Mouse (Mus musculus) lung, embryonic 14.5 days (tissue): ENCODE data around the gene Avil. TPM values are rescaled to one million over a fixed set of nuclear protein-coding genes. Genes with fewer than 3 reads are reported as not detected.
A peak's percentile ranks its signal among the peaks of the same experiment; 100 is the strongest.

ENCODE experiments used
- ATAC-seq: fragments of 200-750 bp; cut with Nextera tagmentation; 2 replicates; pipeline ENCODE4 v1.8.0; 2017; ENCODE audit warnings: mild to moderate bottlenecking, moderate TSS enrichment, moderate library complexity; ENCODE audit not compliant: insufficient read depth
- DNase-seq: peaks from one replicate; pipeline ENCODE4 v3.0.0-alpha.2; 2015
- H3K27ac ChIP-seq: fragments of 300-500 bp; sonication (generic); 2 replicates; pipeline ENCODE4 v1.5.1; 2014; ENCODE audit warnings: low read depth, mild to moderate bottlenecking, moderate library complexity
- H3K27me3 ChIP-seq: fragments of 300-500 bp; sonication (generic); 2 replicates; pipeline ENCODE4 v1.6.1; 2014; ENCODE audit warnings: low read length, control low read depth; ENCODE audit not compliant: insufficient read depth
- H3K36me3 ChIP-seq: fragments of 300-500 bp; sonication (generic); 2 replicates; pipeline ENCODE4 v1.6.1; 2014; ENCODE audit warnings: control low read depth; ENCODE audit not compliant: insufficient read depth
- H3K4me1 ChIP-seq: fragments of 300-500 bp; sonication (generic); 2 replicates; pipeline ENCODE4 v1.6.1; 2014; ENCODE audit warnings: antibody characterized with exemption, control low read depth; ENCODE audit not compliant: insufficient read depth
- H3K4me2 ChIP-seq: fragments of 300-500 bp; sonication (generic); 2 replicates; pipeline ENCODE4 v1.6.1; 2014; ENCODE audit warnings: mild to moderate bottlenecking
- H3K4me3 ChIP-seq: fragments of 300-500 bp; sonication (generic); 2 replicates; pipeline ENCODE4 v1.5.1; 2014; ENCODE audit warnings: low read depth, low read length
- H3K9ac ChIP-seq: fragments of 300-500 bp; sonication (generic); 2 replicates; pipeline ENCODE4 v1.6.1; 2014
- H3K9me3 ChIP-seq: fragments of 300-500 bp; sonication (generic); 2 replicates; pipeline ENCODE4 v1.6.1; 2016; ENCODE audit warnings: low read depth, low read length, control low read depth
- CTCF ChIP-seq: IDR thresholded peaks from 2 replicates; pipeline ENCODE4 v1.5.1; 2016; ENCODE audit warnings: antibody characterized with exemption, low read depth
- WGBS: fragments of 180-500 bp; shearing (Covaris S2); extraction: QIAGEN DNeasy Blood & Tissue Kit; methylation state at CpG from one replicate; pipeline ENCODE4 v1.1.7; 2014; 5-methylcytosine and 5-hydroxymethylcytosine counted together
- microRNA counts: library from miRNA; unstranded; fragments of <30 nt; microRNA quantifications from one replicate; lab custom pipeline; 2016
- microRNA-seq: library from miRNA; unstranded; fragments of <30 nt; microRNA quantifications from one replicate; pipeline ENCODE4, GENCODE M21; 2016; ENCODE audit warnings: borderline number of aligned reads
- polyA plus RNA-seq: library from polyadenylated mRNA; unstranded; fragments of >200 nt; fragmentation: Nextera tagmentation; extraction: Ambion mirVana; gene quantifications from 2 replicates; pipeline ENCODE4 v1.2.1, GENCODE M21; 2014

Gene Avil
- polyA plus RNA-seq, 1 experiment from 2014 or later, result 0.13 TPM

GRCm38 (mm10) chr10:127063913-127064870 lies 63.7 kb downstream of the Avil start:
- H3K27me3 ChIP-seq, result peaks cover 18% of the 10 kb centered on the region
- H3K36me3 ChIP-seq, result peaks cover 44% of the 10 kb centered on the region
- peaks cover 12% of the 10 kb centered on the region for H3K4me1 ChIP-seq
- no peaks in the 10 kb centered on the region for H3K9me3 ChIP-seq
- 8% methylated on average over 37 of the region's 37 CpGs for WGBS
- no peak for TF ChIP-seq CTCF
- H3K27ac ChIP-seq, result peak overlapping the region; percentile 89
- H3K4me2 ChIP-seq, result peak overlapping the region; percentile 70
- peak overlapping the region; percentile 90 for H3K4me3 ChIP-seq
- peak overlapping the region; percentile 98 for H3K9ac ChIP-seq
- DNase-seq (peak; percentile 44), ATAC-seq (peak; percentile 1; the same call in 1 of the 2 replicates)

- whole genome bisulfite sequencing, result 73% methylated on average over 9 of the region's 9 CpGs
These were observed 65.5 kb downstream of the Avil start for GRCm38 (mm10) chr10:127065981-127066380.

GRCm38 (mm10) chr10:127066519-127067018 lies 66.1 kb downstream of the Avil start:
- Histone ChIP-seq H3K9ac (no peak overlapping the region), H3K27me3 (no peaks in the 10 kb centered on the region), H3K36me3 (peaks cover 44% of the 10 kb centered on the region), H3K9me3 (no peaks in the 10 kb centered on the region), H3K27ac (no peak overlapping the region), H3K4me3 (no peak overlapping the region), H3K4me2 (no peak overlapping the region), H3K4me1 (peaks cover 18% of the 10 kb centered on the region)
- DNase-seq, result no peak
- TF ChIP-seq CTCF, result no peak
- WGBS, result 87% methylated on average over 14 of the region's 14 CpGs
- no peak for ATAC-seq

More at GRCm38 (mm10) chr10:127065981-127066380, 65.5 kb downstream of the Avil start:
- Histone ChIP-seq H3K36me3 (peaks cover 44% of the 10 kb centered on the region), H3K4me2 (no peak overlapping the region), H3K27me3 (peaks cover 3% of the 10 kb centered on the region), H3K27ac (no peak overlapping the region), H3K4me1 (peaks cover 18% of the 10 kb centered on the region), H3K9ac (no peak overlapping the region), H3K9me3 (no peaks in the 10 kb centered on the region), H3K4me3 (no peak overlapping the region; the same call in 1 of the 2 replicates)
- no peak for TF ChIP-seq CTCF
- DNase-seq (no peak), ATAC-seq (no peak)

- H3K36me3 ChIP-seq, result peaks cover 44% of the 10 kb centered on the region
- H3K4me1 ChIP-seq, result peaks cover 15% of the 10 kb centered on the region
- WGBS, result 71% methylated on average over 9 of the region's 9 CpGs
- no peaks in the 10 kb centered on the region for H3K27me3 ChIP-seq
- no peaks in the 10 kb centered on the region for H3K9me3 ChIP-seq
- no peak for ATAC-seq
- H3K4me2 ChIP-seq, result peak overlapping the region; percentile 92
- DNase-seq, result no peak
- H3K27ac ChIP-seq, result no peak overlapping the region
- H3K4me3 ChIP-seq, result peak overlapping the region; percentile 61
- no peak for TF ChIP-seq CTCF
- peak overlapping the region; percentile 61 for H3K9ac ChIP-seq
These were observed 68.0 kb downstream of the Avil start for GRCm38 (mm10) chr10:127068360-127069038.

GRCm38 (mm10) chr10:127069281-127070189 lies 69.0 kb downstream of the Avil start:
- Histone ChIP-seq H3K4me1 (peaks cover 15% of the 10 kb centered on the region), H3K4me3 (peak overlapping the region; percentile 61), H3K27me3 (no peaks in the 10 kb centered on the region), H3K4me2 (peak overlapping the region; percentile 92), H3K9me3 (no peaks in the 10 kb centered on the region), H3K9ac (peak overlapping the region; percentile 61), H3K36me3 (peaks cover 43% of the 10 kb centered on the region), H3K27ac (peak overlapping the region; percentile 81)
- TF ChIP-seq CTCF, result no peak
- 6% methylated on average over 30 of the region's 30 CpGs for WGBS
- ATAC-seq, result peak; percentile 68
- no peak for DNase-seq

MicroRNAs within 50 kb of the gene (microRNA counts, 519-probe panel; counts per million panel counts)
- 2,887 counts per million, percentile 54 among the panel's probes with 10 or more counts for microRNA mmu-miR-26a (lab: Ali Mortazavi, UCI)
- microRNA mmu-miR-546 (lab: Ali Mortazavi, UCI), result 30.5 counts per million

Small RNAs within 50 kb of the gene (microRNA-seq; reads per million reads assigned to microRNA genes)
- gene Mir26a-2 (70.8 reads per million, percentile 44 among the genes with 10 or more reads in this experiment), gene Mir546 (not detected)

Other genes with a start within 250 kb of the Avil start
- gene Atp23, start 99.4 kb upstream of the Avil start, polyA plus RNA-seq, result 25.0 and 25.7 TPM in 2 replicates
- gene Ctdsp2, start 22.0 kb upstream of the Avil start, polyA plus RNA-seq, result 112 and 113 TPM in 2 replicates
- gene Tsfm, start 30.1 kb downstream of the Avil start, polyA plus RNA-seq, result 76.8 and 77.3 TPM in 2 replicates
- 59.5 and 60.7 TPM in 2 replicates for gene Mettl1, start 40.7 kb downstream of the Avil start, polyA plus RNA-seq
- gene Eef1akmt3, start 40.8 kb downstream of the Avil start, polyA plus RNA-seq, result 0.53 and 0.74 TPM in 2 replicates
- gene Cyp27b1, start 47.5 kb downstream of the Avil start, polyA plus RNA-seq, result 0.09 TPM in 1 of 2 replicates, not detected in the other
- 0.99 and 1.5 TPM in 2 replicates for gene March9, start 59.5 kb downstream of the Avil start, polyA plus RNA-seq
- 2,143 and 2,245 TPM in 2 replicates for gene Cdk4, start 62.8 kb downstream of the Avil start, polyA plus RNA-seq
- gene Tspan31, start 69.6 kb downstream of the Avil start, polyA plus RNA-seq, result 120 and 130 TPM in 2 replicates
- gene Agap2, start 74.6 kb downstream of the Avil start, polyA plus RNA-seq, result 0.07 and 0.11 TPM in 2 replicates
- gene Os9, start 120.4 kb downstream of the Avil start, polyA plus RNA-seq, result 53.8 and 56.8 TPM in 2 replicates
- gene B4galnt1, start 164.5 kb downstream of the Avil start, polyA plus RNA-seq, result 2.9 and 4.4 TPM in 2 replicates
- gene Slc26a10, start 179.9 kb downstream of the Avil start, polyA plus RNA-seq, result 0.09 and 0.27 TPM in 2 replicates
- 45.8 and 48.7 TPM in 2 replicates for gene Arhgef25, start 189.4 kb downstream of the Avil start, polyA plus RNA-seq
- 81.4 and 92.4 TPM in 2 replicates for gene Dtx3, start 195.0 kb downstream of the Avil start, polyA plus RNA-seq
- gene Pip4k2c, start 210.9 kb downstream of the Avil start, polyA plus RNA-seq, result 17.8 and 21.0 TPM in 2 replicates